Mouse (Mus musculus) spleen, adult 2 months (tissue): ENCODE results near the gene Adam17.

Experiments used
- CTCF ChIP-seq: fragments of 200-500 bp; IDR thresholded peaks from 2 replicates; pipeline ENCODE4 v1.5.1; 2011; ENCODE audit warnings: mild to moderate bottlenecking, inconsistent platforms; ENCODE audit not compliant: insufficient read depth, insufficient read length, insufficient replicate concordance; ENCODE audit errors: extremely low read depth
- POLR2A ChIP-seq: fragments of 200-500 bp; IDR thresholded peaks from 2 replicates; pipeline ENCODE4 v1.6.1; 2011; ENCODE audit warnings: low read depth, low read length, inconsistent platforms

- no peak for TF ChIP-seq CTCF
- TF ChIP-seq POLR2A = no peak
Measured at GRCm38 (mm10) chr12:21409651-21410050, 36.2 kb upstream of the Adam17 start.
